Mouse (Mus musculus) layer of hippocampus, adult 11-12 months (tissue): ENCODE results near the gene Golph3l.
A peak's percentile ranks its signal among the peaks of the same experiment; 100 is the strongest.
"Not testable (repeated sequence)": the region's sequence is repeated elsewhere in the genome, so short reads cannot be mapped to it uniquely, and the experiment has no call there.

Experiments used
- DNase-seq: peaks from one replicate; pipeline ENCODE4 v3.0.0; 2022; ENCODE audit warnings: low spot score

The Golph3l gene

GRCm38 (mm10) chr3:95588604-95589086 is at the start of gene Golph3l:
TSS of gene Golph3l (plus strand) at chr3:95588934.
- DNase-seq: peak; percentile 98

- DNase-seq: no peak
Measured at GRCm38 (mm10) chr3:95538936-95539335, 49.8 kb upstream of the Golph3l start.

GRCm38 (mm10) chr3:95539837-95540236 is 48.9 kb upstream of the Golph3l start:
- no peak for DNase-seq

GRCm38 (mm10) chr3:95541186-95541585 is 47.5 kb upstream of the Golph3l start:
- not testable (repeated sequence) for DNase-seq

- no peak for DNase-seq
Measured at GRCm38 (mm10) chr3:95542171-95542570, 46.6 kb upstream of the Golph3l start.

GRCm38 (mm10) chr3:95542981-95543380 is 45.8 kb upstream of the Golph3l start:
- DNase-seq: no peak

- no peak for DNase-seq
Measured at GRCm38 (mm10) chr3:95550176-95550575, 38.6 kb upstream of the Golph3l start.

GRCm38 (mm10) chr3:95553986-95554385 is 34.7 kb upstream of the Golph3l start:
- DNase-seq: no peak

- no peak for DNase-seq
Measured at GRCm38 (mm10) chr3:95559437-95559836, 29.3 kb upstream of the Golph3l start, which contains the start of gene Hormad1. TSS of gene Hormad1 (plus strand) at chr3:95559677.

GRCm38 (mm10) chr3:95560738-95561137 is 28.0 kb upstream of the Golph3l start:
- no peak for DNase-seq

GRCm38 (mm10) chr3:95561826-95562225 is 26.9 kb upstream of the Golph3l start:
- DNase-seq: no peak

GRCm38 (mm10) chr3:95569585-95569984 is 19.1 kb upstream of the Golph3l start:
- no peak for DNase-seq

GRCm38 (mm10) chr3:95587754-95588603 is 755 bp upstream of the Golph3l start:
- DNase-seq: no peak

GRCm38 (mm10) chr3:95598734-95599133 is 10.0 kb downstream of the Golph3l start:
- DNase-seq: no peak

GRCm38 (mm10) chr3:95601287-95601686 is 12.6 kb downstream of the Golph3l start:
- DNase-seq: no peak

GRCm38 (mm10) chr3:95606096-95606495 is 17.4 kb downstream of the Golph3l start:
- DNase-seq: no peak

GRCm38 (mm10) chr3:95609195-95609594 is 20.5 kb downstream of the Golph3l start:
- no peak for DNase-seq

- DNase-seq: no peak
Measured at GRCm38 (mm10) chr3:95613996-95614395, 25.3 kb downstream of the Golph3l start.

GRCm38 (mm10) chr3:95618511-95618910 is 29.8 kb downstream of the Golph3l start:
- DNase-seq: no peak

- DNase-seq: no peak
Measured at GRCm38 (mm10) chr3:95621241-95621640, 32.5 kb downstream of the Golph3l start.

- not testable (repeated sequence) for DNase-seq
Measured at GRCm38 (mm10) chr3:95622421-95622820, 33.7 kb downstream of the Golph3l start.

GRCm38 (mm10) chr3:95623551-95623950 is 34.8 kb downstream of the Golph3l start:
- DNase-seq: no peak

GRCm38 (mm10) chr3:95623991-95624515 is 35.3 kb downstream of the Golph3l start:
- DNase-seq: not testable (repeated sequence)
